Mouse (Mus musculus) adrenal gland, postnatal 10 days (tissue): ENCODE measurements around the gene Megf8. TPM values are rescaled to one million over a fixed set of nuclear protein-coding genes. Genes with fewer than 3 reads are reported as not detected.
A peak's percentile ranks its signal among the peaks of the same experiment; 100 is the strongest.
"Not testable (repeated sequence)": the region's sequence is repeated elsewhere in the genome, so short reads cannot be mapped to it uniquely, and the experiment has no call there.

ENCODE experiments used
- DNase-seq: peaks from one replicate; pipeline ENCODE4 v3.0.0; 2021; ENCODE audit warnings: mixed read lengths
- total RNA-seq, 2 experiments: library from RNA; stranded (reverse); gene quantifications; 2 replicates each; pipeline ENCODE4 v1.2.3; 2021

Megf8 gene
- total RNA-seq, 2 experiments from 2014 or later: 31.1 to 41.0 TPM

DNA sequence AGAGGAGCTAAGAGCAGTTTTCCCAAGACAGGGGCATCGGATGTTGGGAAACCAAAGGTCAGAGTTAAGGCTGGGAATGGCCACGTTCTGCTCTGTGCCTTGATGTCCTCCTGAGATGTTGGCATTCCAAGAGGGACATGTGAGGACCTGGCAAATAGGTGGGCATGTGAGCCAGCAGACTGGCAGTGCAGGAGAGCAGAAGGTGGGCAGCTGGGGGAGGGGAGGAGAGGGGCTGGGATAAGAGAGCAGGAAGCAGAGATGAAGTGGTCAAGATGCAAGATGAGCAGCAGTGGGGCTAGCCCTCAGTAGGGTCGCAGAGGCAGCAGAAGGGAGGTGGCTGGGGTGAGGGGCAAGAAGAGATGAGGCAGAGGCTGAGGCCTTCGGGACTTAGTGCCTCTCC, 66.9 kb downstream of the Megf8 start:
- no peak for DNase-seq

DNA sequence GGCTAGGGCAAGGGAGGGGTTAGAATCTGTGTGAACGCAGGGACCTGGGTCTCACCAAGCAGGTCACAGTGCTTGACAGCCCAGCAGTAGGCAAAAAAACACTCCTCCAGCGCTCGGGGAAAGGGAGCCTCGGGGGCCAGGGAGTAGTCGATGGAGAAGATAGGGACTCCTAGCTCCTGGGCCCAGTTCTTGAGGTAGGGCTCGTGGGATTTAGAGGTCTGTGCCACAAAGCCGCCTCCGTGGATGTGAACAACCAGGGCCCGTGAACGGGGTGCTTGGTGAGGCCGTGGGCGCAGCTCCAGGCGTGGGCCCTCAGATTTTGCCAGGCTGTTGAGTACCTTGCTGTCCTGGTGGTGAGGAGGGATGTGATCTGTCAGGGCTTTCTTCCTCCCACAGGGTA, 67.4 kb downstream of the Megf8 start:
- DNase-seq: no peak

DNA sequence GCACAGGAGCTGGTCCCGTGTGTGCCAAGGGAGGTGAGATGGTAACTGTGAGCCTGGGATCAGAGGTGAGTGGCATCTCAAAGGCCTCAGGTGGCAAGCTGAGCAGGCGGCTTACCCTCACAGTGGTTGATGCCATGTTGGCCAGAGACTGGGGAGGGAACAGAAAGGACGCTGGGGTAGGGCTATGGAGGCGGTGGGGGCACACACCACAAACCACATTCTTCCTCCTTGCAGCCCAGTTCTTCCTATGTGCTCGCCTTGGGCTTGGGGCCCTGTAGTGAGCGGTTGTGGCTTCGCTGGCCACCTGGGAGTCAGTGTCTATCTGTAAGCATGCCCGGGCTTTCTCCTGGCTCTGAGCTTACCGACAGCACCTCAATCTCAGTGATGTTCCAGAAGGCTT, 67.9 kb downstream of the Megf8 start:
- DNase-seq: no peak

DNA sequence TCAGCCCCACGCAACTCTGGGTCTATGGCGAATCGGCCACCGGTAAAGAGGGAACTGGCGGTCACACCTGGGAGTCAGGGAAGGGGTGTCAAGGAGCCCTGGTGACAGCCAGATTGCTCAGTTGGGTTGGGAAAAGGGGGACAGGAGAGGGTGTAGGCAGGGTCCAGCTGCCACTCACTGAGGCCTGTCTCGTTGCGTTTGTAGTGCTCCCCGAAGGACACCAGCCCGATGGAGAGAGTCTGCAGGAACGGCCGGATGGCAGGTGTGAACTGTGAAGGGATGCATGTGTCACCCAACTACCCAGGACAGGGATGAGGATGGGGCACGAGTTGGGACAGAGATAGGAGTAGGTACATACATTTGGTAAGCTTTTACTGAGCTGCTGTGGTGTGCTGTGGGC, 68.3 kb downstream of the Megf8 start:
- no peak for DNase-seq

- DNase-seq: peak; percentile 91
Measured at GRCm38 (mm10) chr7:25385850-25386555, 69.0 kb downstream of the Megf8 start.

DNA sequence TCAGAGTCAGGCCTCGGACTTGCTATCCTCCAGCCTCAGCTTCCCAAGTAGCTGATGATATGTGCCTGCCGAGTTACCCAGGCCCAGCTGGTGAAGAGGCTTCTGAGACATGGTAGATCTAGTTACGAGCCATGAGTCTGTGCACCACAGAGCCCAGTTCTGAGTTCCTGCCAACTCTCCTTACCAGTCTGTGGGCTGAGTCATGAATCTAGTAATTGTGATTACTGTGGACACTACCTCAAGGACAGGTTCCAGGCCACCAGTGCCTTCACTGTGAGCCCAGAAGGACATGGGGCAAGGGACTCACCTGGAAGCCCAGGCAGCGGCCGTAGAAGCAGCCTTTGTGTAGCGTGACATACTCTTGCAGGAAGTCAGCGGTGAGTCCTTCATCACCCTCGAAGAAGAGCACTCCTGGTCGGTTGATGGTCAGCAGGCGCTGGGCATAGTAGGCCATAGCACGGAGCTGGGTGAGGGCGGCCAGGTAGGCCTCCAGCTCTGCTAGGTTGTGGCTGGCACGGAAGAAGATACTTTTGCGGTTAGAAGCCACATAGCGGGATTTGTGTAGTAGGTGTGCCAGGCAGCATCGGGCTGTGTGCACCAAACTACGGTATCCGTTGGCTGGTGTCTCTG, 71.0 kb downstream of the Megf8 start:
- peak; percentile 61 for DNase-seq

GRCm38 (mm10) chr7:25388916-25389315, 72.0 kb downstream of the Megf8 start:
- no peak for DNase-seq

DNA sequence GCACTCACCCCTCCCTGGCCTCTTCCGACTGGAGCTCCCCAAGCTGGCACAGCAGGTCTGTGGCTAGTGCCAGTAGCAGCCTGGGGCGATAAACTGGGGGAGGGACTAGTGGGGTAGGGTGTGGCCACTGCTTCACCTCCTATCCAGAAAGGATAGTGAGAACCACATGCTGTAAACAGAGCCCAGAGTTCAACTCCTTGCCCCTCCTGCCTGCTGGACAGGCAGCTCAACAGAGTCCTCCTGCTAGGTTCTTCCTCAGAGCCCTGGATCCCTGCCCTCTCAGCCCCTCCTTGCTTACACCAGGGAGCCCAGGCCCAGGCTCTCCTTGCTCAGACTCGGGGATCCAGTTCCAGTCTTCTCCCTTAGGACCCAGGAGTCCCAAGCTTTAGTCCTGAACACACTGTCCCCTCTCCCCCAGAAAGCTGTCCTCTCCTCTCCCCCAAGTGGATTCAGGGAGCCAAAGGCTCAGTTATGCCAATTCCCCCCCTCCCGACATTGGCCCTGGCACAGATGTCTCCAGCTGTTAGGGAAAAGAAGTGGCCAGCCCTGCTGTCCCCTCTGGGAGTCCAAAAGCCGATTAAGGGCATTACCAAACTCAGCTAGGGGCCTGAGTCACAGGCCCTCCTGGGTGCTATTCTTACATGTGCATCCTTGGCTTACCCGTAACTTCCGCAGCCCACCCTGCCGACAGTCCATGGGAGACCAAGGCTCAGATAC, 73.2 kb downstream of the Megf8 start:
- DNase-seq: peak; percentile 86

DNA sequence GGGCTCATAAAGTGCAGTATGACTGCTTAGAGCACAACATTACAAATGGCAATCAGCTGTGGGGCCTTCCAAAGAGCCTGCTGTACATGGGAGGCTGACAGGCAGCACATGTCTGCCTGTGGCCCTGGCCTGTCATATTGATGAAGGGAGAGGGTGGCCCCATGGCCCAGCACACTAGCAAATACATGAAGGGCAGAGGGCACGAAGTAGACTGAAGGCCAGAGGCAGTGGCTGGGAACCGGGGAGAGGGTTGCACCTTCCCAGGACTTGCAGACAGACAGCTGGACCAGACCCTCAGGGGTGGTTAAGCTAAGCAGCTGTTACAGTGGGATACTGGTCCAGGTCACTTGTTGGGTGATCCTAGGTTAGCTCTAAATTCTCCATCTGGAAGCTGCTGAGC, 74.0 kb downstream of the Megf8 start:
- peak; percentile 60 for DNase-seq

GRCm38 (mm10) chr7:25391856-25392453, 75.0 kb downstream of the Megf8 start:
- peak; percentile 69 for DNase-seq

GRCm38 (mm10) chr7:25392851-25393250, 75.9 kb downstream of the Megf8 start:
- DNase-seq: peak; percentile 30

- DNase-seq: peak; percentile 60
Measured at GRCm38 (mm10) chr7:25393451-25394210, 76.7 kb downstream of the Megf8 start.

DNA sequence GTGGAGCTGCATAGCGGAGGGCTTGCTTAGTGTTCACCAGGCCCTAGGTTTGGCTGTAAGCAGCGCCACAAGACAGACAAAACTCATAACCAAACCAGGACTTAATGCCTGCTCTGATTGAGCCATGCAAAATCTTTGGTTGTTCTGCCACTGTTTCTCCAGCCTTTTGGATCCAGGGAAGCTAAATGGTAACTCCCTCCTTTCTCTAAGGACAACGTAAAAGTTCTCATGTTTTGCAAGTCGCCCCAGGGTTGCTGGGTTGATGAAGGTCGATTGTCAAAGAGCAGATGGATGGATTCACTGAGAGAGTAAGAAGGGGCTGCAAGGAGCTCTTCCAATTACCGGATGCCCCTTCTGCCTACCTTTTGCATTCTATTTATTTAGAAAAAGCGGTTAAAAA, 77.8 kb downstream of the Megf8 start:
- DNase-seq: peak; percentile 46

DNA sequence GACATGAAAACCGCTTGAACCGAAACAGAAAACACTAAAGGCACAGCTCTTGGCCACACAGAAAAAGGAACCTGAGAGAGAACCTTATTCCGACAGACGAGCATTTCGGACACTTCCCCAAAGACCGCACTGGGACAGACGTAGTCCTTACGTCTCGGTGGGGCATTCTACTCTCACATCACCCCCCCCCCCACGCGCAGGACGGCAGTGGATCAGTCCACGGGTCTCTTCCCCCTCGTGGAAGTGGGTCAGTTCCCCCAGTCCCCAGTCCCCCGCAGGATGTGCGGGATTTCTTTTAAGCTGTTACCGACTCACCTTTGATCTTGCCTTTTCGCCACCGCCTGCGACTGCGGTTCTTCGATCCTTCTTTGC, 78.2 kb downstream of the Megf8 start:
- DNase-seq: no peak

DNA sequence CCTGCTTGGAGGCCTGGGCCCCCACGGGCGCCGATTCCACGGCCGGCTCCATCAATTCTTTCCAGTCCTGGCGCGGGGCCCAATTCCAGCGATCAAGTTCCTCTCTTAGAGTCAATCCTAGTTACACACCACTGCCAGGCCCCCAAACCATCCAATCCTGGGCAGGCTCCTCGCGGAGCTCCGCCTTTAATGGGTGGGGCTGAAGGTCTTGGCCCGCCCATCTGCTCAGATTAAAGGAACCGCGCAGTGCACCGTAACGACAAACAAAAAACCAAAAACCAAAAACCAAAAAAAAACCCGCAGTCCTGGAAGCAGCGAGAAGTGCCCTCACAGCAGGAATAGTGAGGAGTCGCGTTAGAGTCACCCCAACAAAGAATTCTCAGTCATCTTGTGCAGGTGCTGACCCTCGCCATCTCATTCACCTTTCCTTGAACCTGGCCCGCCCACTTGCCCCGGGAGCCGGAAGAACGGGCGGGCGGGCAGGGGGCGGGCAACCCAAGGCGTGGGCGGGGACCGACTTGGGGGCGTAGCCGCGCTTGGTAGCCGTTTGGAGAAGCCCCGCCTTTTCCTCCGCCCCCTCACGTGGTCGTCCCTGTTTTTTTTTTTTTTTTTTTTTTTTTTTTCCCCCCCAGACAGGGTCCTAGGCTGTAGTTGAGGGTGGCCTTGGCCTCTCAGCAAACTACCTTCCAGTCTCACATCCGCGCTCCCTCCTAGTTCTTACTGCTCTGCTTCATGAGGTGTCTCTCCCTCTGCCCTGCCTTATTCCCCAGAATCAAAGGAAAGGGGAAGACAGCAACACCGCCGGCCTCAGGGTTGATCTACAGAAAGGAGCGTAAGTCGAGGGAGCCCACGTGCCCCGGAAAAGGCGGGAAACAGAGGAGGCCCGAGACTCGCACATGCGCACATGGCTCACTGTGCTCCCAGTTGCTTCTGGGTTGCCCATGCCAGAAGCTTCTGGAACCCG, 78.9 kb downstream of the Megf8 start:
- DNase-seq: peak; percentile 98

- no peak for DNase-seq
Measured at GRCm38 (mm10) chr7:25396621-25397020, 79.7 kb downstream of the Megf8 start.

GRCm38 (mm10) chr7:25398610-25399009, 81.6 kb downstream of the Megf8 start, which contains the start of gene Lipe:
Gene Lipe (minus strand): TSS chr7:25398710.
- no peak for DNase-seq

DNA sequence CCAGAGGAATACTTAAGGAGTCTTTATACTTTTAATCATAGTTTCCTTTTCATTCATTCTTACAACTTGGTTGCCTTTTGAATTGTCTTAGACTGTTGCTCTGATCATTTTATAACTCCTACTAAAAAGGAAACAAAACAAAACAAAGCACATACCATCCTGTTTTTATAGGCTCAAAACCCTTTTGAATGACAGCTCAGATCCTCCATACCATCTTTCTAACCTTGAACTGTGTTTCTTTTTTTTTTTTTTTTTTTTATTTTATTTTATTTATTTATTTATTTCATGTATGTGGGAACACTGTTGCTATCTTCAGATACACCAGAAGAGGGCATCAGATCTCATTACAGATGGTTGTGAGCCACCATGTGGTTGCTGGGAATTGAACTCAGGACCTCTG, 82.1 kb downstream of the Megf8 start:
- DNase-seq: not testable (repeated sequence)

DNA sequence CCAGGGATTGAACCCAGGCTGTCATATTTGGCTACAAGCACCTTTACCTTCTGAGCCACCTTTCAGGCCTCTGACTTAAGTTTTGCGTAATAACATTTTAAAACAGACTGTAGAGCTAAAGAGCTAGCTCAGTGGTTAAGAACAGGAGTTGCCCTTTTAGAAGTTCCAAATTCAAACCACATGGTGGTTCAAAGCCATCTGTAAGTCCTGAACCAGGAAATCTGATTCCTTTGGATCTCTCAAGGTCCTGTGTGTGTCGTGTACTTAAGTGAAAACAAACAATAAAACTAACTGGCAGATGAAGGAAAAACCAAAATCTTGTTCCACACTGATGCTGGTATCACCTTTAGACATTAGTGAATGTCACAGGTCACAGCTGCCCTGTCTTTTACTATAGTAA, 84.6 kb downstream of the Megf8 start:
- no peak for DNase-seq

- DNase-seq: peak; percentile 65
Measured at GRCm38 (mm10) chr7:25401986-25402385, 85.0 kb downstream of the Megf8 start.

GRCm38 (mm10) chr7:25402671-25403101, 85.7 kb downstream of the Megf8 start:
- DNase-seq: peak; percentile 78
